Mouse (Mus musculus) thymus, postnatal 14 days (tissue): ENCODE data around the gene Prss42.

Experiments
- DNase-seq: peaks from one replicate; pipeline ENCODE4 v3.0.0; 2021

Gene Prss42

DNA sequence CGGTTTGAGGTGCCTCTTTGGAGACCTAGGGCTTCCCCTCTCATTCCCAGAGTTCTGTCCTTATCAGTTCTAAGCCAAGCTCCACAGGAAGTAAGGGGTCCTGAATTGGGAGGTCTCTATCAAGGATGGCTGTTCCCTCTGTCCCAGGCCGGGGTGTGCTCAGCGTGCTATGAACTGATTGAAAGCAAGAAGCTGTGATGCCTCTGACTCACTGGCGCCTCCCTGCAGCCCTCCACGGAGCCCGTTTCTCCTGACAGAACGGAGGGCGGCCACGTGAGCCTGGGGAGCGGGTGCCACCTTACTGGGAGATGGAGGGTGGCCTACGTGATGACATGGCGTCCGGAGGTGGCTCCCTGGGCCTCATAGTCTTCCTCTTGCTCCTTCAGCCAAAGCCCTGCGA is at the start of gene Prss42:
Prss42 (plus strand) TSS at position 301 of the 400 bp plus-strand sequence.
- DNase-seq, result no peak

DNA sequence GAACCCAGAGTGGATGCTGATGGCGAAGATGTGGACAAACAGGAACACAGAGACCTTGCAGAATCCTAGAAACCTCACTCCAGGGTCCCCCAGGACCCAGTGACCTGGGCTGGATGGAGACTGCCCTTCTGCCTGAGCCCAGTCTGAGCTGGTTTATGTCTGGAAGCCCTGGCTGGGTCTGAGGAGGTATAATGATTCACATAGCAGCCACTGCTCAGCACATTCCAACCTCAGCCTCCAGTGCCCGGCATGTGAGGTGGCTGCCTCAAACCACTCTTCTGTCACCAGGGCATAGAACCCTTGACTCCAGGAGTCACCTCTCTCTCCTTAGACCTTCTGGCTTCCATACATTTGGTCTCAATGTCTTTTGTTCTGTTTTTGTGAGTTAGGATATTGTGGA is 49.5 kb upstream of the Prss42 start:
- DNase-seq, result no peak

DNA sequence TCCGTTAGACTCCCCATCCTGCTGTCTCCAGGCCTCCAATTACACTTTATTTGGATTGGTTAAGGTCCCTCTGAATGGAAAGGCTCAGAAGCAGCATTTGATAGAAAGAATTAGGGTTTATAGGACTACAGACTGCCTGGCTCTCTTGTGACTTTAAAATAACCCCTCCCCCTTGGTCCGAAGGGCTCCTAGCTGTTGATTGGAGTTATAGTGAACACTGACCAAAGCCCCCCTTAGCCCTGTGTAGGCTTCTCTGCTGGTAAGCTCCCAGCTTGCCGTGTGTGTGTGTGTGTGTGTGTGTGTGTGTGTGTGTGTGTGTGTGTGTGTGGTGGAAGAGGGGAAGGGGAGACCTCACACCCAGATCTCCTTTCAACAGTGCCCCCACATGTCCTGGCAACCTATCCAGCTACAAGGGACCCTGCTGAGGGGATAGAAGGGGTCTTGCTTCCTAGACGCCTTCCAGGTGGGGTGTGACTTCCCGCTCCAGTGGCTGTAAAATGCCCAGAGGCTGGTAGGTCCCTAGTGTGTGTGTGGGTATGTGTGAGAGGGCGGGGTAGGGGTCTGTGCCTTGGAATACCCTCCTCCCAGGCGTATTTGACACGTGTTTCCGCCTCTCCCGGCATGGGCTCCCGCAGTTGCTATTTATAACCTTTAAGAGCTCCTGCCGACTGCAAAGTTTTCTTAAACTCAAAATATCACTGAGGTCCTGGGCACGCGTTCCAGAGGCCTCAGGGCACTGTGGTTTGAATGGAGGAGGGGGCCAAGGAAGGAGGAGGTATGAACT is 47.4 kb upstream of the Prss42 start:
- no peak for DNase-seq

DNA sequence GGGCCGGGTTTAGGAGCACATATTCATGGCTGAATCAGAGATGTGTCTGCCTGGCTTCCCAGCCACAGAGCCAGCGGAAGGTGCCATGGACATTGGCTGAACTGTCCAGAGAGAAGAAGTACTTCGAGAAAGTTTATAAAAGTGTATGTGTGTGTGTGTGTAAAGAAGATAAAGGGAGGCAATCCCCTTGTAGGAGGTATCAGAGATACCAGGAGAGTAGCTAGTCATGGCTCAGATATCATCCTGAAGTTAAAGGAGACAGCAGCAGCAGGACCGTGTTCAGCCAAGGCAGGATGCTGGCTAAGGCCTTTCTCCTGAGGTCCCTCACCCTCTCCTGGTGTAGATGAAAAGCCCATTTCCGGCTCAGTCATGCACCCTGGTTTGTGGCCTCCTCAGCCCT is 46.6 kb upstream of the Prss42 start:
- DNase-seq, result no peak

DNA sequence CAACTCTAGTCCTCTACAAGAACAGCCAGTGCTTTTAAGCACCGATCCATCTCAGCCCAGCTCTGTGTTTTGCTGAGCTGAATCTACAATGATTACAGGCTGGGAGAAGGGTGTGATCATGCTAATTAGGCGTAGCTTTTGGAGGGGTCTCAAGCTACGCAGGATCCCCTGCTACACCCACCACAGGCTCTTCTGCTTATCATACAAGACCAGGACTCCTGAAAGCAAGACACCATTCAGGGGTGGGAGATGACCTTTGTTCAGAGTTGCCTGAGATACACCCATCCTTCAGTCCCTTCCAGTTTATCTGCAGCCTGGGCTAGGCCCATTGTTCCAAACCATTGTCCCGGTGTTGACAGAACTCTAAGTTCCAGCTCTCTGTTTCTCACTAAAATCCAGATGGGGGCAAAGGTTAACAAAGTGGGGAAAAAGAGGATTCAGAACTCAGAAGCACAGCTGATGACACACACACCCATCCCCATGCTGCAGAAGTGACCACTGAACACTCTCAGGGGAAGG is 45.0 kb upstream of the Prss42 start:
- no peak for DNase-seq

DNA sequence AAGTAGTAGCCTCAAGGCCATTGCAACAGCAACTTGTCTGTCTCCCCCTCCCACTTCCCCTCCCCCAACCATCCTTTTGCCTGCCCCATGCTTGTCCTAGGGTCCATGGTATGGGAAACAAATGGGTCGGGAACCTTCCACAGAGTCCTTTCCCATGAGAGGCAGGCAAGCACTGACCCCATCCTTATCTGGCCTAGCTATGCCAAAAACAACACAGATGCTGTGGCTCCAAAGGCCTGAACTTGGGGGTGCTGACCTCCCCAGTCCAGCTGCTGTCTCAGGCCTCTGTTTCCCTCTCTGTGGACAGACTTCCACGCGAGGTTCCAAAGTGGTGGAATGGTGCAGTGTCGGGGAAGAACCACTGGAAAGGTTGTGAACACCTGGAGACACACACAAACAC is 44.2 kb upstream of the Prss42 start:
- no peak for DNase-seq

DNA sequence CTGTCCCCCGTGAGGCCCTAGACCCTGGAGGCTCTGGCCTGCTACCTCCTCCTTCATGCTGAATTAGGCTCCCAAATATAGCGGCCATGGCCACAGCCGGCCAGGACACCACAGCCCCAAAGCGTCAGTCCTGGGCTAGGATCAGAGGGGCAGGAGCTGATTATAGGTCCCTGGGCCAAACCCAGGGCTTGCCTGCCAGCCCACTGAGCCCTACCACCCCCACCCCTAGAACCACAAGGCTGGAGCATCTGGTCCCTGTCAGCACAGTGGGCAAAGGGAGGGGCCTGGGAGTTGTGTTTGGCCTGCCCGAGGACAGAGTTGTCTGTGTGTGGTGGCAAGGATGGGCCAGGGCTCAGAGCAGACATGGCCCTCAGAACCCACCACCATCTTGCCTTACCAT is 40.1 kb upstream of the Prss42 start:
- no peak for DNase-seq

DNA sequence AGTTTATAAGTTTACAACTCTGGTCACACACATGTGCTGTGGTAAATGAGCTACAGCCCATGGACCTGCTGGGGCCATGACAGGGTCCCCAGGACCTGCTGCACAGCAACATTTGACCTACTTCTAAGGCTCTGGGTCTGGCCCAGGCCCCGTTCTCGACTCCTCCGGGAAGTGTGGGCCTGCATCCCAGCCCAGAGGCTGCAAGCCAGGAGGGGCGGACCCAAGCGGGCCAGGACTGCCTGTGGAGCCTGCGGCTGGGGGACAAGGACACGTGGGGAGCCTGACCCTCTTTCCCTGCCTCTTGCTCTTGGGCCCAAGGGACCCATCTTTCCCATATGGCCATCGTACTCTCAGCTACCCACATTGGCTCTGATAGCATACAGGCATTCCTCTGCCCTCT is 39.4 kb upstream of the Prss42 start:
- no peak for DNase-seq

DNA sequence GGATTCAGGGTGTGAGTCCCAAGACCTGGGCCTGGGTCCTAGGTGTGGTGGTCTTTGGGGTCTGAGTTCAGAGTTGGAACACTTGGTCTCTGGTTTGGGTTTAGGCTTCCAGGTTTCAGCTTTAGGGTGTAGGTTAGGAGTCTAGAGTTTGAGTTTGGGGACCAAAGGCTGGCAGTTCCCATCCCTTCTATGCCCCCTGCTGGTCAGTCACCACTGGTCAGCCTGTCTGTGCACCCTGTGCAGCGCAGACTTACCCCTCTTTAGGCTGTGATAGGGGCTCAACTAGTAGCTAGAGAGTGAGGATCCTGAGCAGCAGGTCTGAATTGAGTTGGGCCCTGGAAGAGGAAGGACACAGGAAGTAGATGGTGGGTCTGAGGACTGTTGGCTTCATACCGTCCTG is 38.7 kb upstream of the Prss42 start:
- peak; percentile 49 for DNase-seq

DNA sequence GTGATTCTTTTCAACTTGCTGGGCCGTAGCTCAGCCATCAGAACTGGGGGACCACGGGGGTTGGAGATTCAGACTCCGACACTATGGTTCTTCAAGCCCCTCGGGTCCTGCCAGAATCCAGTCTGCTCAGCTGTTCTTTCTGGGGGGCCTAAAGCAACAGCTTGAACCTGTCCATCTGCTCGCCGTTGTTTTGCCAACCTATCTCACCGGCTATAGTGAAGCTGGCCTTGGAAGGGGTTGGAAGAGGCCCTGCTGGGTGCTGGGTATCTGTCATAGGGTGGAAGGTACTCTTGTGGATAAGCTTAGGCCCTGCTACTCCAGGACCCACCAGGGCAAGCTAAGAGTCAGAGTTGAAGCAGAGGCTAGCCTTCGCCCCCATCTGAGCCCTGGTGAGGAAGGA is 37.1 kb upstream of the Prss42 start:
- DNase-seq, result no peak

DNA sequence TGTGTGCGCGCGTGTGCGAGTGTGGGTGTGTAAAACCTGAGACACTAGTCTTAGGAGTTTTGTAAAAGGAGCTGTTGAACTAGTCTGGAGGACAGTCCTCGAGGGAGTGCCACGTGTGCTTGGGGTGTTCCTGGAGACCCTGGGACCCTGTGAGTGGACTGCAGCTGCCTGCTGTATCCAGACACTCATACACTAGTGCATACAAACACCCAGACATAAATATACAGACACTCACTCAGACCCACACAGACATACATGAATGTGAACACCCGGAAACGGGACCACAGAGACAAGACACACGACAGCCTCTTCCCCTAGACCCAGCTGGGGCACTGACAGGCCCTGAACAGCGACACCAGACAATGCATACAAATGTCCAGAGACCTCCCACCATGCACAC is 35.2 kb upstream of the Prss42 start:
- DNase-seq, result no peak

DNA sequence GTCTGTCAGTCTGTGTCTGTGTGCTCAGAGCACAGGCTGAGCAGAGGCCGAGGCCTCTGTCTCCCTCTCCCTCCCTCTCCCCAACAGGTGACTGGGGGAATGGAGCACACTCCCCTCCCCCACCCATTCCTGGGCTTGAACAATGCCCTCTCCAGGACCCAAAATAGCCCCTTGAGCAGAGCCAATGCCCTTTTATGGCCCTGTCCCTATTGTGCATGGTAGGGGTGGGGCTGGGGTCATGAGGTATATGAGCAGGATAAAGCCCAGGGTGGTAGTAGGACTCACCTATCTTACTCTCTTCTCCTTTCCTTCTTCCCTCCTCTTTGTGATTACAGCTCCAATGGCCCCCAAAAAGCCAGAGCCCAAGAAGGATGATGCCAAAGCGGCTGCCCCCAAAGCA is 34.6 kb upstream of the Prss42 start:
- DNase-seq, result no peak

DNA sequence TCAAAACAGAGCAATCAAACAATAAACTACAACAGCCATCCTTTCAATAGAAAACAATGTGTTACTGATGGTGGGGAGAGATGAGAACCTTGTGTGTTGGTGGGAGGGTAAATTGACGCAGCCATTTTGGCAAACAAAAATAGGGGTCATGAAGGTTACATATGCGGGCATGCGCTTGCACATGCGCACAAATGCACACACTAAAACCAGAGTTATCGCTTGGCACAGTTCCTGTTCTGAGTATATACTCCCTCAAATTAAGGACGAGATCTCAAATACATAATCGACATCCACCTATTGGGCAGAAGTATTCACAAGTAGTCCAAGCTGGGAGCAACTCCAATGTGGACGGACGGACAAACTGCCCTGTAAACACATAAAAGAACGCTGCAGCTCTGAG is 25.6 kb upstream of the Prss42 start:
- DNase-seq, result no peak

DNA sequence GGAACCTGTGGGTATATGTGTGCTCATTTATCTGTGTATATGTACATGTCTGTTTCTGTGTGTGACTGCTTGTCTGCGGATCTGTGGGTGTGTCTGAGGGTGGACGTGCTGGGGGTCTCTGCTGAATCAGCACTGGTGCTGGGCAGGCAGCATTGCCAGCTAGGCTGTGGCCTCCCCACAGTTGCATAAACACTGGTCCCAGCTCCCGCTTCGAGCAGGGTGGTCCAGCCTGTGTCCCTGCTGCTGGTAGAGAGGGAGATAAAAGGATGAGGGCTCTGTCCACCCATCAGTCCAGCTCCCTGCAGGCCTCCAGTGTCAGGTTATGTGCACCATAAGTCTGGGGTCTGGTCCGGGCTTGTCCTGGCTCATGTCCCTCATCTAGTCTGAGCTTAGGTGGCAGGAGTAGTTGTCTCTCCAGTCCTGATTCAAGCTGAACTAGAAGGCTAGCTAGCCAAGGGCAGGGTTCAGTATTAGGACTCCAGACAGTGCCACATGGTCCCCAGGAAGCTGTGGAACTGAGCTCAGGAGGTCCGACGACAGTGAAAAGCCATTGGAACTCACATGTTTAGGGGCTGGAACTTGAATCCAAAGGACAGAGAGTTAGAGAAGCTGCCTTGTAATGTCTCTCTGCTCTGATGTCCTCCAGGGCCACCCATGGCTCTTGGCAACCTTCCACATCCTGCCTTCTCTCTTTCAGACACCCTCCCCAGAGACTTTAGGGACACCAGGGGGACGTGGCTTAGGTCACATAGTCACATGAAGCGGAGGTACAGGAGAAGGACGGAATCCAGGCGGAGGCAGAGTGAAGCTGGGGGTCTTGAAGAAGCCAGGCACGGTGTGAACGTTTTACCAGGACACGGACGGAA is 23.3 kb upstream of the Prss42 start:
- DNase-seq, result no peak

DNA sequence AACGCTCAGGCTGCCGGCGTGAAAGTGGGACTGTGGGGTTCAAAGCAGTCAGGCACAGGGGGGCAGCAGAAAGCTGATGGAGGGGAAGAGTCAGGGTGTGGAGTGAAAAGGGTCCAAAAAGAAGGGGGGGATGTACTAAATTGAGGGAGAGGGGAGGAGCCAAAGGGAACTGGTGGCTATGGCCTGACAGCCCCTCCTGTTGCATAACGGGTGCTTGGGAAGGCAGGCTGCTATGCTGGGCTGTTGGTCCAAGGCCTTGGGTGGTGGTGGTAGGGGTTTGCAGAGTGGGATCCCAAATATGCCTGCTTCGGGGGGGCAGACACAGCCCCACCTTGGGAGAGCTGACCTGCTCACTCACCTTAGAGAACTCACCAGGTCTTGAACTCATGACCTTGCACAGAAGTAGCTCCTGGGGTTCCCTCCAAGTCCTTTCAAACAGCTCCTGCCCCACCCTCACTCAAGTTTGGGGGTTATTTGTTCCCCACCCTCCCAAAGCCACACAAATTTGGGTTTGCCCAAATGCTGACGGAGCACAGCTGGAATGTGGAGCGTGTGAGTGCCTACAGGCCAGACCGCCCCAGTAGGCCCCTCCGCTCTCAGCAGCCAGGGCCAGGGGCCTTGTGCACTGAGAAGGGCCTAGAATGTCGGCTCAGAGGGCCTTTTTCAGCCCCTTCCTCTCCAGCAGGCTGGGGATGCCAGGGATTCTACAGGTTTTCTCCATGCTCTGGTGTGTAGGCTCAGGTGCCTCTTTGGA is 22.5 kb upstream of the Prss42 start:
- no peak for DNase-seq

DNA sequence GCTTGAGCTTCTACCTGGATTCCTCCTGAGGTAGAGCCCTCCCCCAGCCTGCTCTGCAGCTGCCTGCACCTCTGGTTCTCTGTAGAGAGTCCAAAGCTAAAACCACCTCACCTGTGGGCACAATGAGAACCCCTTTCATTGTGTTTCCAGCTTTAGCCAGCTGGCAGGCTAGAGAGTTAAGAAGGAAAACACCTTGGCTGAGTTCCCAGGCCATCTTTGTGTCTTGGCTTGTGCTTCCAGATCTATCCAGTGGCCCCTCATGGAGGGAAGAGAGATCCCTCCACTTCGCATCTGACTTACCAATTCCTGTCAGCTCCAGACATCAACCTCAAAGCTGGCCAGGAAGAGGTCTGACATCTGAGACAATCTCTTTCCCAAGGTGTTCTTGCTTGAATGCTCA is 19.9 kb upstream of the Prss42 start:
- DNase-seq, result no peak

DNA sequence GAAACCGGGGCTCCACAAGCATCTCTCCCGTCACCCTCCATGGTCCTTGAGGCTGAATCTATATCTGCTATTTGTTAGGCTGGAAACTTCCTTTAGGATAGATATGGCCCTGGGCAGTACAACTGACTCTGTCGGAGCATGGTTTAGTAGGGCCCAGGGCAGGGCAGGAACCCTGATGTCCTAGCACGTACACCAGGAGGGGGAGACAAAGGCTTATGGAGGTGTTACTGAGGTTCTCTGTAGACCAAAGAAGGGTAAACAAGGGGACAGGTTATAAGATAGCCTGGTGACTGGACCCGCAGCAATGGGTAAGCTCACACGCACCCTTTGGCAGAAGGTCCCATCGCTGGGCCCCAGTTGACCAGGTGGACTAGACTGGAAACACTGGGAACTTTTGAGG is 19.4 kb upstream of the Prss42 start:
- DNase-seq, result no peak

DNA sequence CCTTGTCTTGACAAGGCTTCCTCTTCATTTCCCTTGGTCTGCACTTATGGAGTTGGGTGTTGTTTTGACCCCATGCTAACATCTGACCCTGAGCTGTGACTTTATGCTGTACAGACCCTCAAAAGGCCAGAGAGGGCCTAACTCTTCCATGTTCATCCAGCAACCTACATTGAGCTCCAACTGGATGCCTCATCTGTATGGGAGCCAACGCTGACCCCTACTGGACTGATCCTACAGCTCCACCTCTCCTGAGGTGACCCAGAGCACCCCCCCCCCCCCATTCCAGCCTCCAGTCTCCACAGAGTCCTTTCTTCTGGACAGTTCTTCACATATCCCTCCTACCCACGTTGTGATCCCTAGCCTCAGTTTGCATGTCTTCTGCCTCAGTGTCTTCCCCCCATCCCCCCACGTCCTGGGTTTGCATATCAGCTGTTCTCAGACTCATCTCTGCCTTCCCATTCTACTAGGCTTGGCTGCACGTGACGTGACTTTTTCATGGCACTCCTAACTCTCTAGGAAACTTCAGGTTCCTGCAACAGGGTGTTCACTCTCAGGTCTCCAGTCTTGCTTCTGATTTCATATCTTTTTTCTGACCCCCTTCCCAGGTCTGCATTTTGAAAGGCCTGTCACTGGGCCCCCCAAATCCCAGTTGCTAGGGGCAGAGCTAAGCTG is 18.6 kb upstream of the Prss42 start:
- no peak for DNase-seq

DNA sequence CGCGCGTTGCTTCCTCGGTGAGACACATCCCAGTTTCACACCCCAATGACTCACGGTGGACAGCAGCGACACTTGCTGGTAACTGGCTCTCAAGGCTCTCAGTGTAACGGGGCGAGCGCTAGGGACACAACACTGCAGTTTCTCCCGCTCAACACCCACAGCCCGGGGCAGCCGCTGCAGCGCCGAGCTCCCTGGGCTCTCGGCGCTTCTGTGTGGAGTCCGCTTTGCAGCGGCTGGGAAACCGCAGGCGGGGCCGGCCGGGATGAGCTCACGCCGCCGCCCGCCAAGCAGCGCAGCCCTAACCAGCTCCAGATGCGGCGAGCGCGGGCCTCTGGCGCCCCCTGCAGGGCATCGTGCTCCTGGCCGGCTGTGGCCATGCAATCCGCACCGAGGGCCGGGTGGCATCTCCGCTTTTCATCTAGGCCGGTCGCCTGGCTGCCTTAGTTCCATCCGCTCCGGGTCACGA is 16.7 kb upstream of the Prss42 start:
- peak; percentile 93 for DNase-seq

DNA sequence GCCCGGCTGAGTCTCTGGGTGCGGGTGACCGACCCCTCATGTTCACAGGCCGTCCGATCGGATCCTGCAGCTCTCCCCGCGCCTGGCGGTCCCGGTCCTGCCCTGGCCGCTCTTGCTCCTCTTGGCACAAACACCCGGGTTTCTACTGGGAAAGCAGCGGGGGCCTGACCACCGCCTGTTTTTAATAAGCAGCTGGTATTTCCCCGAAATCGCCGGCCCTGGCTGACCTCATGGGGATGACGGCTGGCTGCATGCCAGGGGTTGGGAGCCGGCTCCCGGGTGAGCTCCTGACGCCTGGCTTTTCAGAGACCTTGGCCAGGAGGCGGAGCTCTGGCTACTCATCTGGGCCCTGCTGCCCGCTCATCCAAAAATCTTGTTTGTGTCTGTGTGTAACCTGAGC is 16.2 kb upstream of the Prss42 start:
- no peak for DNase-seq

DNA sequence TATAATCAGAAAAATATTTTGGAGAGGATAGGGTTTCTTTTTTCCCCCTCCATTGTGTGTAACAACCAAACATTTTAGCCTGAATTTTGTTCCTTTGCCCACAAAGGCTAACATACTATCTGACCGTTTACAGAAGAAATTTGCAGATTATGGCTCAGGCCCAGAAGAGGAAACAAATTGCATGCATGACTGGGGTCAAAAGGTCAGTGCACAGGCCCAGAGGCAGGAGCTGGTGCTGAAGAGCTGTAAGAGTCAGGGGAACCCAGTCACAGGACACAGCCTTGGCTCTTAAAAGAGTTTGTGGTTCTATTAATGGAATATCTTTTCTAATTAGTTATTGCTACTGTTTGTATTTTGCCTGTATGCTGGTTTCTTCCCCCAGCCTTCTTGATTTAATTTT is 14.4 kb upstream of the Prss42 start:
- DNase-seq, result no peak

DNA sequence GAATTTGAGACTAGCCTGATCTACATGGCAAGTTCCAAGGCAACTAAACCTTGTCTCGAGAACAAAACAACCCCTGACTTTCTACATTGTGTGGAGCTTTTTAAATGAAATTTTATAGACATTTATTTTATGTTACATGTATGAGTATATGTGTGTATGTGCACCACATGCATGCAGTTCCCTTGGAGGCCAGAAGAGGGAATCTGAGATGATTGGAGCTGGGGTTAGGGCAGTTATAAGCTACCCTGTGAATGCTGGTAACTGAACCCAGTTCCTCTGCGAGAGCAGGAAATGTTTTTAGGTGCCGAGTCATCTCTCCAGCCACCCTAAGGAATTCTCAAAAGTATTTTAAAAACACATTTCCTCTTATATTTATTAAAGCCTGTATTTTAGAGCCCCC is 9.8 kb upstream of the Prss42 start:
- DNase-seq, result no peak

DNA sequence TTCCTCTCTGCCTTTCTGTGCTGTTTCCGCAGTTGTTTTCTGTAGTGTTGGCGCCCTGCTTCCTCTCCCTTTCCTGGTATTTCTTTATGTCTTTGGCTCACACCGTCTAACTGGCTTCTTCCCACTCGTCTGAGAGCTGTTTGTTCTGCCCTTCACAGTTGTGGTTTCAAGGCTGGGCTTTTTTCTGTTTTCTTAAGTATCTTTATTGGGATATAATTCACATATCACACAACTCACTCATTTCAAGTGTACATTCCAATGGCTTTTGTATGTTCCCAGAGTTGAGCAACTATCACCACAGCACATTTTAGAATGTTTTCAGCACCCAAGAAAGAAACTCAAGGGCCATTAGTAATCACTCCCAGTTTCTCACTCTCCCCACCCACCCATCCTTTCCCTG is 7.5 kb upstream of the Prss42 start:
- DNase-seq, result no peak
